Mouse (Mus musculus): Measurements from ENCODE around the gene Hsh2d. TPM values are rescaled to one million over a fixed set of nuclear protein-coding genes. Genes with fewer than 3 reads are reported as not detected.
A peak's percentile ranks its signal among the peaks of the same experiment; 100 is the strongest.

The Hsh2d gene
- polyA plus RNA-seq, 1 experiment from 2014 or later: 1.4 TPM

DNA sequence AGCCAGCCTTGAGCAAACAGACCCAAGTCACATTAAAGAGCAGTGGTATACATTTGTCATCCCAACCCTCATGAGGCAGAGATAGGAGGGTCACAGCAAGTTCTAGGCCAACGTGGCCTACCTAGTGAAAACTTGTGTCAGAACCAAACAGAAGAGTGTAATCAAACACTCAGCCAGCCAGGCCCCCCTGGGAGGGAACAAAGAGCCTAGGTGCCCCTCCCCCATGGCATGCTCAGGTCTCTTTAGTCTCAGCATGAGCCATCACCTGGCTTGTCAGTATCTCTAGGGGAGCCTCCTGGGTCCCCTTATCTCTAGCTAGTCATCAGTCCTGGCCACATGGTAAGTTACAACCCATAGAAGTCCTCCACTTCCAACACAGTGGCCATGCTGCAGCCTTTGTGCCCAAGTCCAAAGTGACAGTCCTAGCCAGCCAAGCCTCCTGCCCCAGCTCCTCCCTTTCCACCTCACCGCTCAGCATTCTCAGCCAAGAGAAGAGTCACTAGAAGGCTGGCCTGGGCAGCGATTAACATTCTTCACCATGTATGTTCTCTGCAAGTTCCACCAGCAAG is 19.7 kb upstream of the Hsh2d start:
- H3K4me2 ChIP-seq (replicated peaks; ENCODE audit: low read depth, low read length): no peak overlapping the region
- H3K27ac ChIP-seq (ENCODE audit: low read length): no peak overlapping the region
- H3K9ac ChIP-seq (replicated peaks; ENCODE audit: low read depth, low read length): no peak overlapping the region
- H3K4me3 ChIP-seq (ENCODE audit: low read depth, low read length): no peak overlapping the region
- no peak for ATAC-seq (ENCODE audit: insufficient number of reproducible peaks, insufficient read depth, low FRiP score, low read depth)
- H3K36me3 ChIP-seq (ENCODE audit: control insufficient read depth, insufficient read depth, low read length): peaks cover 63% of the 10 kb centered on the region
- WGBS: 73% methylated on average over 3 of the region's 3 CpGs
- no peaks in the 10 kb centered on the region for H3K27me3 ChIP-seq (ENCODE audit: control insufficient read depth, insufficient read depth, low read length)
- H3K9me3 ChIP-seq (ENCODE audit: control insufficient read depth, low read depth, low read length): no peaks in the 10 kb centered on the region
- H3K4me1 ChIP-seq (ENCODE audit: control insufficient read depth, insufficient read depth, low read length): no peaks in the 10 kb centered on the region

GRCm38 (mm10) chr8:72177346-72177925 is 12.0 kb upstream of the Hsh2d start:
- Histone ChIP-seq H3K9ac (replicated peaks; ENCODE audit: low read depth, low read length) (no peak overlapping the region), H3K36me3 (ENCODE audit: control insufficient read depth, insufficient read depth, low read length) (peaks cover 61% of the 10 kb centered on the region), H3K27ac (ENCODE audit: low read length) (no peak overlapping the region), H3K4me2 (replicated peaks; ENCODE audit: low read depth, low read length) (no peak overlapping the region), H3K4me3 (ENCODE audit: low read depth, low read length) (no peak overlapping the region), H3K9me3 (ENCODE audit: control insufficient read depth, low read depth, low read length) (no peaks in the 10 kb centered on the region), H3K27me3 (ENCODE audit: control insufficient read depth, insufficient read depth, low read length) (no peaks in the 10 kb centered on the region), H3K4me1 (ENCODE audit: control insufficient read depth, insufficient read depth, low read length) (no peaks in the 10 kb centered on the region)
- whole genome bisulfite sequencing: 58% methylated on average over 5 of the region's 5 CpGs
- no peak; the same call in 1 of the 2 replicates for ATAC-seq (ENCODE audit: insufficient number of reproducible peaks, insufficient read depth, low FRiP score, low read depth)

- no peaks in the 10 kb centered on the region for H3K9me3 ChIP-seq (ENCODE audit: control insufficient read depth, low read depth, low read length)
- 72% methylated on average over 2 of the region's 2 CpGs for WGBS
- no peak overlapping the region for H3K4me2 ChIP-seq (replicated peaks; ENCODE audit: low read depth, low read length)
- no peak overlapping the region for H3K4me3 ChIP-seq (ENCODE audit: low read depth, low read length)
- H3K36me3 ChIP-seq (ENCODE audit: control insufficient read depth, insufficient read depth, low read length): peaks cover 9% of the 10 kb centered on the region
- no peak overlapping the region for H3K9ac ChIP-seq (replicated peaks; ENCODE audit: low read depth, low read length)
- no peak overlapping the region for H3K27ac ChIP-seq (ENCODE audit: low read length)
- ATAC-seq (ENCODE audit: insufficient number of reproducible peaks, insufficient read depth, low FRiP score, low read depth): no peak
- no peaks in the 10 kb centered on the region for H3K27me3 ChIP-seq (ENCODE audit: control insufficient read depth, insufficient read depth, low read length)
- no peaks in the 10 kb centered on the region for H3K4me1 ChIP-seq (ENCODE audit: control insufficient read depth, insufficient read depth, low read length)
Measured at GRCm38 (mm10) chr8:72183554-72184202, 5.8 kb upstream of the Hsh2d start.

DNA sequence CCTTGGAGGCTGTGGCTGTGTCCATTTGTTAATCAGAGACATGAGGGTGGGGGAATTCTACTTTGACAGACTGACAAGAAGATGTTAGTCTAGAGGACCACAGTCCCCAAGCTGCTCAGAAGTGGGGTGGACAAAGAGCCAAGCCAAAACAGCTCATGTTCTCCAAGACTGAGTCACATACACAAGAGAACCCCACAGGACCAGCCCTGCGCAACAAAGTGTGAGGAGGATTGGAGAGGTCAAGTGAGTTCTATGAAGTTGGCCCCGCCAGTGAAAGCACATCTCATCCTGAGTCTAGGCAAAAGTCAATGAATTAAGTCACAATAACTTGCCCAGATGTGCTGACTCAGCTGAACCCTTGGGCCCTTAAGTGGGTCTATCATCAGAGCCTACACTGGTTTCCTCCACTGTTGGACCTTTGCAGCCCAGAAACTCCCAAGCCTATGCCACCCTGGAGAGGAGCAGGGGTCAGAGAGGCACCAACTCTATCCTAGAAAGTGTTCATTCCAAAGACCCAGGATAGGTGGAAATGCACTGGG is 1.6 kb upstream of the Hsh2d start:
- H3K9me3 ChIP-seq (ENCODE audit: control insufficient read depth, low read depth, low read length): no peaks in the 10 kb centered on the region
- WGBS: 75% methylated on average over 2 of the region's 2 CpGs
- H3K4me3 ChIP-seq (ENCODE audit: low read depth, low read length): no peak overlapping the region
- no peak overlapping the region for H3K9ac ChIP-seq (replicated peaks; ENCODE audit: low read depth, low read length)
- ATAC-seq (ENCODE audit: insufficient number of reproducible peaks, insufficient read depth, low FRiP score, low read depth): no peak
- H3K27me3 ChIP-seq (ENCODE audit: control insufficient read depth, insufficient read depth, low read length): no peaks in the 10 kb centered on the region
- no peaks in the 10 kb centered on the region for H3K4me1 ChIP-seq (ENCODE audit: control insufficient read depth, insufficient read depth, low read length)
- no peak overlapping the region for H3K27ac ChIP-seq (ENCODE audit: low read length)
- H3K36me3 ChIP-seq (ENCODE audit: control insufficient read depth, insufficient read depth, low read length): no peaks in the 10 kb centered on the region
- H3K4me2 ChIP-seq (replicated peaks; ENCODE audit: low read depth, low read length): no peak overlapping the region

DNA sequence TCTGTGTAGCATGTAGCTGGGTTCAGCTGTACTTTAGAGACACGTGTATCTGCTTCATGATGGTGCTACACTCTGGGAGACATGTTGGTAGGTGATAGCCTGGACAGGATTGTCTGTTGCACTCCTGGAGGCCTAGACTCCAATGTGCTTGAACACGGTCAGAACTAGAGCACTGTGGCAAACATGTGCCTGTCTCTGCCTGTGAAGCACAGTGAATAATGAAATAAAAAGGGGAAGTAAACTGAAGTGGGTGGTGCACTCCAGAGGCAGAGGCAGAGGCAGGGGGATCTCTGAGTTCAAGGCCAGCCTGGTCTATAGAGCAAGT is 739 bp downstream of the Hsh2d start:
- ATAC-seq (ENCODE audit: insufficient number of reproducible peaks, insufficient read depth, low FRiP score, low read depth): 0 out of 2 replicates have a peak, but pooled peaks have one; percentile 29

GRCm38 (mm10) chr8:72192065-72192464 is 2.6 kb downstream of the Hsh2d start:
- H3K4me3 ChIP-seq (ENCODE audit: low read depth, low read length): no peak overlapping the region
- H3K4me2 ChIP-seq (replicated peaks; ENCODE audit: low read depth, low read length): no peak overlapping the region
- H3K36me3 ChIP-seq (ENCODE audit: control insufficient read depth, insufficient read depth, low read length): no peaks in the 10 kb centered on the region
- no peak for ATAC-seq (ENCODE audit: insufficient number of reproducible peaks, insufficient read depth, low FRiP score, low read depth)
- no peak overlapping the region for H3K27ac ChIP-seq (ENCODE audit: low read length)
- H3K4me1 ChIP-seq (ENCODE audit: control insufficient read depth, insufficient read depth, low read length): no peaks in the 10 kb centered on the region
- H3K9me3 ChIP-seq (ENCODE audit: control insufficient read depth, low read depth, low read length): no peaks in the 10 kb centered on the region
- H3K27me3 ChIP-seq (ENCODE audit: control insufficient read depth, insufficient read depth, low read length): no peaks in the 10 kb centered on the region
- H3K9ac ChIP-seq (replicated peaks; ENCODE audit: low read depth, low read length): no peak overlapping the region

More for the DNA sequence above, 739 bp downstream of the Hsh2d start:
- no peaks in the 10 kb centered on the region for H3K4me1 ChIP-seq (ENCODE audit: control insufficient read depth, insufficient read depth, low read length)
- H3K9ac ChIP-seq (replicated peaks; ENCODE audit: low read depth, low read length): no peak overlapping the region
- no peaks in the 10 kb centered on the region for H3K9me3 ChIP-seq (ENCODE audit: control insufficient read depth, low read depth, low read length)
- H3K27me3 ChIP-seq (ENCODE audit: control insufficient read depth, insufficient read depth, low read length): no peaks in the 10 kb centered on the region
- no peak overlapping the region for H3K4me3 ChIP-seq (ENCODE audit: low read depth, low read length)
- WGBS: 74% methylated on average over 2 of the region's 2 CpGs
- no peak overlapping the region for H3K27ac ChIP-seq (ENCODE audit: low read length)
- H3K36me3 ChIP-seq (ENCODE audit: control insufficient read depth, insufficient read depth, low read length): no peaks in the 10 kb centered on the region
- H3K4me2 ChIP-seq (replicated peaks; ENCODE audit: low read depth, low read length): no peak overlapping the region

DNA sequence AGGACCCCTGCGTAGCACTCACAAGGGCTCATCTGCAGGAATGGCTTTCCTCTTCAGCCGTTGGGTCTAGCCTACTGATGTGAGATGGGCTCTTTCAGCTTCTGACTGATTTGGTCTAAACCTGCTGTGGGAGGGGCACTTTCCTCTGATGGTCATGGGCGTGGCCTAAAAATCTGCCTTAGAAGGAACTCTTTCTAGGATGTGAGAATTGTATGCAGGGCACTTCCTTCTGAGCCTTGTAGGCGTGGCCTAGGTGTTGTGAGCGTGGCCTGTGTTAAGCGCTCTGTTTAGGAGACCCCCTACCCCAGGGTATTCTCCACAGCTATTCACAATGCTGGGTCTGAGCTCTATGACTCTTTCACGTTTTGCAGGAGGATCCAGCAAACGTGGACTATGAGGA is 8.6 kb downstream of the Hsh2d start:
- Histone ChIP-seq H3K4me2 (replicated peaks; ENCODE audit: low read depth, low read length) (no peak overlapping the region), H3K27me3 (ENCODE audit: control insufficient read depth, insufficient read depth, low read length) (no peaks in the 10 kb centered on the region), H3K4me1 (ENCODE audit: control insufficient read depth, insufficient read depth, low read length) (no peaks in the 10 kb centered on the region), H3K9ac (replicated peaks; ENCODE audit: low read depth, low read length) (no peak overlapping the region), H3K4me3 (ENCODE audit: low read depth, low read length) (no peak overlapping the region), H3K36me3 (ENCODE audit: control insufficient read depth, insufficient read depth, low read length) (no peaks in the 10 kb centered on the region), H3K27ac (ENCODE audit: low read length) (no peak overlapping the region), H3K9me3 (ENCODE audit: control insufficient read depth, low read depth, low read length) (peaks cover 6% of the 10 kb centered on the region; the same call in 1 of the 2 replicates)
- 59% methylated on average over 8 of the region's 8 CpGs for WGBS
- no peak for ATAC-seq (ENCODE audit: insufficient number of reproducible peaks, insufficient read depth, low FRiP score, low read depth)

GRCm38 (mm10) chr8:72208582-72208981 is 19.1 kb downstream of the Hsh2d start:
- no peak for ATAC-seq (ENCODE audit: insufficient number of reproducible peaks, insufficient read depth, low FRiP score, low read depth)
- no peak overlapping the region for H3K4me3 ChIP-seq (ENCODE audit: low read depth, low read length)
- WGBS: 74% methylated on average over 1 of the region's 1 CpGs
- no peaks in the 10 kb centered on the region for H3K4me1 ChIP-seq (ENCODE audit: control insufficient read depth, insufficient read depth, low read length)
- H3K27ac ChIP-seq (ENCODE audit: low read length): no peak overlapping the region
- no peak overlapping the region for H3K4me2 ChIP-seq (replicated peaks; ENCODE audit: low read depth, low read length)
- H3K36me3 ChIP-seq (ENCODE audit: control insufficient read depth, insufficient read depth, low read length): no peaks in the 10 kb centered on the region
- peaks cover 5% of the 10 kb centered on the region; the same call in 1 of the 2 replicates for H3K9me3 ChIP-seq (ENCODE audit: control insufficient read depth, low read depth, low read length)
- no peak overlapping the region for H3K9ac ChIP-seq (replicated peaks; ENCODE audit: low read depth, low read length)
- H3K27me3 ChIP-seq (ENCODE audit: control insufficient read depth, insufficient read depth, low read length): no peaks in the 10 kb centered on the region

Measured in stomach, embryonic 14.5 days (tissue).